Mouse (Mus musculus): ENCODE results near the gene Hrasls5.

DNA sequence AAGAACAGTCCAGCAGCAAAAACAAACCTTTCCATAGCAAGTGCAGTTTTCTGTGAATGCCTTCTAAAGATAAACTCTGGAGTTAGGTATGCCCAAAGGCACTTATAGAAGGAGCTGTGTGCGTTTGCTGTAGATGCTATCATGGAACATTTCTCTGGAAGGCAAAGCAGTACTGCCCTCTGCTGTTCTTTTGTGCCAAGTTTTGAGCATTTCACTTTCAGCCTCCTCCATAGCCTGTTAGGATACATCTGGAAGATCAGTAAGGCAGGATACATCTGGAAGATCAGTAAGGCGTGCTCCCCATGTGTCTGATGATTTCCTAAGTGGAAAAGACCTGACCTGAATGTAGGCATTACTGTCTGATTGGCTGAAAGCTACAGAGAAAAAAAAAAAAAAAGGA lies 16.8 kb upstream of the Hrasls5 start:
- TF ChIP-seq CTCF (IDR thresholded peaks at IDR 0.05; ENCODE audit: borderline replicate concordance, insufficient read depth, low read depth, low read length) (peak; percentile 32; the same call in 1 of the 2 replicates), POLR2A (IDR thresholded peaks at IDR 0.05; ENCODE audit: borderline replicate concordance, insufficient read depth, low read length) (no peak)

All from cerebellum, adult 2 months (tissue).